Mouse (Mus musculus): Measurements from ENCODE around the gene Trdn.

DNA sequence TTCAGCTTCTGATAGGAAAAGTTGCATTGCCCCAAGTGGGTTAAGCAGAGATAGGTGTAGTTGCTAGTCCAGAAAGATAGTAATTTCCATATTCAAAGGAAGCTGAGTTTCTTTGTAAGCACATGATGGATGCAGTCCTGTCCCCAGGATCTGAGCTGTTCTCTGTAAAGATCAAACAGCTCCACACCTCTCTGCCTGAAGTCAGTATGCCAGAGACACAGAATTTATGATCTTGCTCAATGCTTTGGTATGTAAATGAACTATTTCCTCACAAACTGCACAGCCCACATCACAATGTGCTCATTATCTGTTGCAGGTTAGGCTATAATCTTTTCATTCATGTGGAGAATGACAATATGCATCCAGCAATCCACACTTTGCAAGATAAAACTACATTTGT is 8.0 kb downstream of the Trdn start:
- TF ChIP-seq CTCF (IDR thresholded peaks at IDR 0.05; ENCODE audit: low read depth, low read length) (no peak), POLR2AphosphoS5 (IDR thresholded peaks at IDR 0.05; ENCODE audit: insufficient replicate concordance, low read depth, low read length) (no peak)

Measured in G1E (cell line).